Mouse (Mus musculus): ENCODE results near the gene Bpi.

The Bpi gene

DNA sequence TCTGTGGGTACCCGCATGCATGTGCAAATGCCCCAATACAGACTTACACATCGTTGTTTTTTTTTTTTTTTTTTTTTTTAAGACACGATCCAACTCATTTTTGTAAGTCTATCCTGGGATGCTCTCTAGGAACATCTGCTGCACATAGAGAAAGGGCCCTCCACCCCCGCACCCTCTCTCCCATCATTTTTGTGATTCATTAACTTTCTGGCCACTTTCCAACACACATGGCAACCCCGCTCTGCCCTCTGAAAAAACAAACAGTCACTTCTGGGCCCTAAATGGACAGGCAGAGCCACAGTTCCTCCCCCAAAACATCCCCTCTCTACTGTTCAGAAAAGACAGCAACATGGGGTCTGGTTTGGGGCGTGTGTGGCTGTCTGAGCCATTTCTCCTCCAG is 27.8 kb downstream of the Bpi start:
- DNase-seq (ENCODE audit: low read depth) = no peak

- no peak for DNase-seq (ENCODE audit: low read depth)
Measured at GRCm38 (mm10) chr2:158295700-158296099, 37.8 kb downstream of the Bpi start.

DNA sequence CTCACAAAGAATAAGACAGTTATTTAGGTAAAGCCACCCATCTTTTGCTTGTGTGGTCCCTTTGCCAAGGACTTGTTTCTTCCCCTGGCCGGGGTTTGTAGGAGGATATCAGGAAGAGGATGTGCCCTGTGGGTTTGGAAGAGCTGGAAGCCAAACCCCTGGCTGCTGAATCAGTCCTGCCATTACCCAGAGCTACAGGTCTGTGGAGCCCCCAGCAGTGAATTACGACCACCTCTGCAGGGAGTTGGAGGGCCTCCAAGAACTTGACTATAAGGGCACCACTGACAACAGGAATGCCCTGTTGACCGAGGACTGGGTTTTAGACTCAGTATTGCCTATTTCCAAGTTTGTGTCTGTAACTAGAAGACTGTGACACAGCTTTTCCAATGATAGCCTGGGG is 41.3 kb downstream of the Bpi start:
- DNase-seq (ENCODE audit: low read depth) = no peak

- DNase-seq (ENCODE audit: low read depth) = no peak
Measured at GRCm38 (mm10) chr2:158299731-158300130, 41.8 kb downstream of the Bpi start.

GRCm38 (mm10) chr2:158302807-158303206 is 44.9 kb downstream of the Bpi start:
- DNase-seq (ENCODE audit: low read depth) = no peak

GRCm38 (mm10) chr2:158305948-158306695 is 48.2 kb downstream of the Bpi start, which contains the start of gene Lbp:
Lbp (plus strand) TSS chr2:158306493.
- peak; percentile 48 for DNase-seq (ENCODE audit: low read depth)

DNA sequence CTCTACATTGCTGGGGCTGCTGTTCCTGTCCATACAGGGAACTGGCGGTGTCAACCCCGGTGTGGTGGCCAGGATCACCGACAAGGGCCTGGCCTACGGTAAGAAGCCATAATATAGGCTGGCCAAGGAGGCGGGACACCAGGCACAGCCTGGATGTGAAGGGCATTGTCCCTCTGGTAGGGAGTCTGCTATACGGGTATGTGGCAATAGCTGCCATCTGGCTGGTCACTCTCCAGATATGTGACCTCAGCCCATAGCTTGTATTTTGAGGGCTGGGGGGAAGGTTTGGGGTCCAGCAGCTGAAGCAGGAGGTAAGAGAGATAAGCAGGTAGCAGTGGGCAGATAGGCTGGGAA is 48.8 kb downstream of the Bpi start:
- DNase-seq (ENCODE audit: low read depth) = no peak

- DNase-seq (ENCODE audit: low read depth) = no peak
Measured at GRCm38 (mm10) chr2:158308276-158308675, 50.4 kb downstream of the Bpi start.

- no peak for DNase-seq (ENCODE audit: low read depth)
Measured at GRCm38 (mm10) chr2:158313089-158313488, 55.2 kb downstream of the Bpi start.

DNA sequence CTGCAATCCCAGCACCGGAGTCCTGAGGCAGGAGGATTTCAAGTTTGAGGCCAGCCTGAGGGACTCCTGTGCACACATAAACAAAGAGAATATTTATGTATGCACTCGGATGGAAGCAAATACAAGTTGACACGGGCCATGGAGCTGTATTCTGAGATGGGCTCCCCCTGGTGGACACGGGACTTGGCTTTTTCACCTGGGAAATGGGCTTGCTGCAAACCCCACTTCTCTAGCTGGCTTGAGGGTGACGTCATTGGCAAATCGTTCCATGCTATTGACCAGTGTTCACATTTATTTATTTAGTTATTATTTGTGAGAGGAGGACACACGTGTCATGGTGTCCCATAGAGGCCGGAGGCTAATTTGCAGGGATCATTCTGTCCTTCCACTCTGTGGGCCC is 58.5 kb downstream of the Bpi start:
- no peak for DNase-seq (ENCODE audit: low read depth)

DNA sequence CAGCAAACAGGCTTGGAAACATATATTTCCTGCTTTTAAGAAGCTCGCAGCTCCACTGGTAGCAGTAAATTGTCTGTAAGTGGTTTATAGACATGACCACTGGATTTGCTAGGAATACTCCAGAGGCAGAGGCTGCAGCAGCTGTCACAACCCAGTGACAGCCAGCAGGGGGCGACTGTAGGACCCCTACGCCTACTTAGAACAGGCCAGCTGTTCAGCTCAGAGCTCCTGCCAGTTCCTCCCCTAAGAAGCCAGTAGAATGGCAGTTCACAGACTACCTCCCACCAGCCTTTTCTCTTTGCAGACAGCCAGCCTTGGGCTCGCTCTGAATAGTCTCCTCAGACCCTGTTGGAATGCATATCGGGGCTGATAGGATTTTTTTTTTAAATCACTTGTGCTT is 59.1 kb downstream of the Bpi start:
- peak; percentile 48 for DNase-seq (ENCODE audit: low read depth)

- DNase-seq (ENCODE audit: low read depth) = no peak
Measured at GRCm38 (mm10) chr2:158321596-158321995, 63.7 kb downstream of the Bpi start.

DNA sequence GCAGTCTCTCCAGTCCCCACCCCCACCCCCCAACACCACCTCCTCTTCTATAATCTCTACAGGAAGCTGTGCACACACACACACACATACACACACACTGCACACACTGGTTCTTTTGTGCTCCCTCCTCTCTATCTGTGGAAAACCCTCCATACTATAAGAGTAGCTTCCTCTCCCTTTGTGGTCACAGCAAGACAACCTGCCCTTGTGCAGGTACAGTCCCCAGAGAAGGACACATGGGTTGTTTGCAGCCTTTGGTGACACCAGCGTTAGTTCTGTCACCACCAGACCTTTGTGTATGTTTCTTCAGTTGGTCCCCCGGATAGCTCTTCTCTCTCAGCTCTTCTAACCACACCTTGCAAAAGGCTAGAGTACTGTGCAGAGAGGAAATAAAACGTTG is 65.0 kb downstream of the Bpi start:
- DNase-seq (ENCODE audit: low read depth) = no peak

DNA sequence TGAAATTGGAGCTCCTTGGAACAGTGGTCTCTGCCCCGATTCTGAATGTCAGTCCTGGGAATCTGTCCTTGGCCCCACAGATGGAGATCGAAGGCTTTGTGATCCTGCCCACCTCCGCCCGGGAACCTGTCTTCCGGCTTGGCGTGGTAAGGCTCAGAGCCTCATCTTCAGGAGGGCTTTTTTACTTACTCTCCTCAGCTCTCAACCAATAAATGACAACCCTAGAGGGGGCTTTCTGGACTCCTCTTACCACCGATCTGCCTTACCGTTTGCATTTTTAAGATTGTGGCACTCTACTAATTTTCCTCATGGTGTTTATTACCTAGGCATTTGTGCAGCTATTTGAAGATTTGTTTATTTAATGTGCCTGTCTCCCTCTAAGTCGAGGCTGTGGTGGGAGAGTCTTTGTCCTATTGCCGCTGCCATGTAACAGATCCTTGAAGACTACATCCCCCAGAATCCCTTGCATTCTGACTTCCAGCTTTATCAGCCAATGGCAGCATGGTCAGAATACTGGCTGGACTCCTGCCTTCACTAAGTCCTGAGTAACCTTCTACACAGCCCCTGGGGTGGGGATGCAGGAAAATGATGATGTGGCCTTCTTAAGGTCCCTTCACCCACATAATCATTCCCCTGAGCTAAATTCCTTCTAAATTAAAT is 66.8 kb downstream of the Bpi start:
- DNase-seq (ENCODE audit: low read depth) = no peak

GRCm38 (mm10) chr2:158325609-158326008 is 67.7 kb downstream of the Bpi start:
- DNase-seq (ENCODE audit: low read depth) = no peak
